Comparison of ENCODE assay signal across 8 mouse cellular contexts in genomic region chr13:95638894-95639293, GRCm38 (mm10). TPM values are rescaled to one million over a fixed set of nuclear protein-coding genes. Genes with fewer than 3 reads are reported as not detected.
DNase-seq lines count a peak whose midpoint lies in the region; ATAC-seq lines count a peak whose summit lies in the region.

No protein-coding gene starts in this region.

- 60% methylated on average over 5 of the region's 5 CpGs for WGBS in midbrain, embryonic 10.5 days
- 56% methylated on average over 5 of the region's 5 CpGs for WGBS in midbrain, embryonic 11.5 days
- 12% methylated on average over 5 of the region's 5 CpGs for WGBS in heart, embryonic 15.5 days
- 48% methylated on average over 5 of the region's 5 CpGs for WGBS in midbrain, embryonic 15.5 days

- no peak overlapping the region for H3K4me2 ChIP-seq in midbrain, embryonic 11.5 days
- no peak overlapping the region for H3K4me2 ChIP-seq in heart, embryonic 15.5 days
- H3K4me2 ChIP-seq in midbrain, embryonic 15.5 days = no peak overlapping the region

- peak overlapping the region; percentile 43 for H3K27ac ChIP-seq in midbrain, embryonic 10.5 days (replicated peaks)
- H3K27ac ChIP-seq in midbrain, embryonic 11.5 days (ENCODE audit: low read depth, low read length) = no peak overlapping the region
- H3K27ac ChIP-seq in heart, embryonic 15.5 days = peak overlapping the region; percentile 84
- H3K27ac ChIP-seq in midbrain, embryonic 15.5 days = peak overlapping the region; percentile 5; the same call in 1 of the 2 replicates

- H3K36me3 ChIP-seq in midbrain, embryonic 10.5 days = peaks cover 46% of the 10 kb centered on the region
- no peaks in the 10 kb centered on the region for H3K36me3 ChIP-seq in midbrain, embryonic 11.5 days (ENCODE audit: control insufficient read depth, insufficient read depth, low read length)
- no peaks in the 10 kb centered on the region for H3K36me3 ChIP-seq in heart, embryonic 15.5 days
- no peaks in the 10 kb centered on the region for H3K36me3 ChIP-seq in midbrain, embryonic 15.5 days (replicated peaks)

- DNase-seq in midbrain, embryonic 10.5 days (ENCODE audit: low spot score) = peak; percentile 22
- DNase-seq in midbrain, embryonic 11.5 days (ENCODE audit: low spot score, missing footprints) = no peak
- DNase-seq in kidney, postnatal 36 days = peak; percentile 53 to 71
- no peak for DNase-seq in thymus, postnatal 25 days
- DNase-seq in gastrocnemius, postnatal 10 days = no peak
- DNase-seq in right cerebral cortex, postnatal 25 days = no peak

- no peaks in the 10 kb centered on the region for H3K9me3 ChIP-seq in midbrain, embryonic 10.5 days (replicated peaks)
- H3K9me3 ChIP-seq in midbrain, embryonic 11.5 days (ENCODE audit: control insufficient read depth, low read length) = no peaks in the 10 kb centered on the region
- no peaks in the 10 kb centered on the region for H3K9me3 ChIP-seq in heart, embryonic 15.5 days (replicated peaks)
- H3K9me3 ChIP-seq in midbrain, embryonic 15.5 days = no peaks in the 10 kb centered on the region

- no peaks in the 10 kb centered on the region for H3K27me3 ChIP-seq in midbrain, embryonic 10.5 days (ENCODE audit: low read depth, poor library complexity, severe bottlenecking)
- H3K27me3 ChIP-seq in midbrain, embryonic 11.5 days (ENCODE audit: control insufficient read depth, insufficient read depth, low read length) = no peaks in the 10 kb centered on the region
- H3K27me3 ChIP-seq in heart, embryonic 15.5 days = no peaks in the 10 kb centered on the region
- no peaks in the 10 kb centered on the region for H3K27me3 ChIP-seq in midbrain, embryonic 15.5 days (replicated peaks)

- no peak for ATAC-seq in midbrain, embryonic 11.5 days (ENCODE audit: low FRiP score)
- ATAC-seq in heart, embryonic 15.5 days (replicated peaks; ENCODE audit: insufficient number of reproducible peaks, insufficient read depth, low FRiP score, low read depth) = no peak; the same call in 1 of the 2 replicates
- ATAC-seq in midbrain, embryonic 15.5 days (replicated peaks) = no peak

- no peak overlapping the region for H3K9ac ChIP-seq in midbrain, embryonic 11.5 days (ENCODE audit: low read length)
- H3K9ac ChIP-seq in heart, embryonic 15.5 days = no peak overlapping the region
- H3K9ac ChIP-seq in midbrain, embryonic 15.5 days = no peak overlapping the region

- peaks cover 22% of the 10 kb centered on the region for H3K4me1 ChIP-seq in midbrain, embryonic 10.5 days
- H3K4me1 ChIP-seq in midbrain, embryonic 11.5 days (ENCODE audit: control insufficient read depth, insufficient read depth, low read length) = peaks cover 2% of the 10 kb centered on the region; the same call in 1 of the 2 replicates
- peaks cover 34% of the 10 kb centered on the region for H3K4me1 ChIP-seq in heart, embryonic 15.5 days (replicated peaks)
- peaks cover 11% of the 10 kb centered on the region for H3K4me1 ChIP-seq in midbrain, embryonic 15.5 days

- no peak overlapping the region for H3K4me3 ChIP-seq in midbrain, embryonic 10.5 days
- no peak overlapping the region for H3K4me3 ChIP-seq in midbrain, embryonic 11.5 days (ENCODE audit: low read depth, low read length)
- no peak overlapping the region for H3K4me3 ChIP-seq in heart, embryonic 15.5 days
- H3K4me3 ChIP-seq in midbrain, embryonic 15.5 days = no peak overlapping the region

RNA-seq across cellular contexts. Expression of gene F2r, which starts 20.6 kb away (rescaled TPM):
- 117 and 122 TPM in 2 replicates for polyA plus RNA-seq in midbrain, embryonic 10.5 days (2016; fragmentation: Nextera tagmentation; extraction: Ambion mirVana)
- polyA plus RNA-seq in midbrain, embryonic 11.5 days (2014; fragmentation: Nextera tagmentation; extraction: Ambion mirVana) = 129 and 143 TPM in 2 replicates
- polyA plus RNA-seq in heart, embryonic 15.5 days (2015; fragmentation: Nextera tagmentation; extraction: Ambion mirVana) = 98.6 and 109 TPM in 2 replicates
- 59.5 and 60.9 TPM in 2 replicates for polyA plus RNA-seq in midbrain, embryonic 15.5 days (2015; fragmentation: Nextera tagmentation; extraction: Ambion mirVana)
- 10 to 100 TPM; 16.7 to 20.5 TPM for total RNA-seq in gastrocnemius, postnatal 10 days (2021)

RNA-seq across cellular contexts. Expression of gene F2rl2, which starts 57.8 kb away (rescaled TPM):
- 1.5 and 2.3 TPM in 2 replicates for polyA plus RNA-seq in midbrain, embryonic 10.5 days (2016; fragmentation: Nextera tagmentation; extraction: Ambion mirVana)
- polyA plus RNA-seq in midbrain, embryonic 11.5 days (2014; fragmentation: Nextera tagmentation; extraction: Ambion mirVana) = 2.9 and 3.0 TPM in 2 replicates
- polyA plus RNA-seq in heart, embryonic 15.5 days (2015; fragmentation: Nextera tagmentation; extraction: Ambion mirVana) = 0.47 and 0.52 TPM in 2 replicates
- 0.50 and 0.59 TPM in 2 replicates for polyA plus RNA-seq in midbrain, embryonic 15.5 days (2015; fragmentation: Nextera tagmentation; extraction: Ambion mirVana)
- under 1 TPM in 1 of 2 experiments, not detected in 1; 0.16 TPM for total RNA-seq in gastrocnemius, postnatal 10 days (2021)

Comparison
In these comparisons a context has a peak if more than half of its experiments do, and no peak if none do; other contexts are left out.
1. DNase-seq: peak in midbrain, embryonic 10.5 days (single experiment) and kidney, postnatal 36 days (2 of 2); none in midbrain, embryonic 11.5 days (single experiment), thymus, postnatal 25 days (single experiment), gastrocnemius, postnatal 10 days (single experiment) and right cerebral cortex, postnatal 25 days (single experiment).